Mouse (Mus musculus) thymus, adult 2 months (tissue): ENCODE measurements around the gene Rln1.

Experiments used
- CTCF ChIP-seq: fragments of 200-500 bp; IDR thresholded peaks from 2 replicates; pipeline ENCODE4 v1.5.1; 2012; ENCODE audit warnings: mild to moderate bottlenecking, control low read depth, low read length, moderate library complexity, borderline replicate concordance; ENCODE audit not compliant: control insufficient read depth, poor library complexity, insufficient read depth; ENCODE audit errors: extremely low read depth
- POLR2A ChIP-seq: fragments of 200-500 bp; IDR thresholded peaks from 2 replicates; pipeline ENCODE4 v1.6.1; 2012; ENCODE audit warnings: mild to moderate bottlenecking, low read length, control low read depth, moderate library complexity; ENCODE audit not compliant: control insufficient read depth, poor library complexity, insufficient read depth; ENCODE audit errors: extremely low read depth

DNA sequence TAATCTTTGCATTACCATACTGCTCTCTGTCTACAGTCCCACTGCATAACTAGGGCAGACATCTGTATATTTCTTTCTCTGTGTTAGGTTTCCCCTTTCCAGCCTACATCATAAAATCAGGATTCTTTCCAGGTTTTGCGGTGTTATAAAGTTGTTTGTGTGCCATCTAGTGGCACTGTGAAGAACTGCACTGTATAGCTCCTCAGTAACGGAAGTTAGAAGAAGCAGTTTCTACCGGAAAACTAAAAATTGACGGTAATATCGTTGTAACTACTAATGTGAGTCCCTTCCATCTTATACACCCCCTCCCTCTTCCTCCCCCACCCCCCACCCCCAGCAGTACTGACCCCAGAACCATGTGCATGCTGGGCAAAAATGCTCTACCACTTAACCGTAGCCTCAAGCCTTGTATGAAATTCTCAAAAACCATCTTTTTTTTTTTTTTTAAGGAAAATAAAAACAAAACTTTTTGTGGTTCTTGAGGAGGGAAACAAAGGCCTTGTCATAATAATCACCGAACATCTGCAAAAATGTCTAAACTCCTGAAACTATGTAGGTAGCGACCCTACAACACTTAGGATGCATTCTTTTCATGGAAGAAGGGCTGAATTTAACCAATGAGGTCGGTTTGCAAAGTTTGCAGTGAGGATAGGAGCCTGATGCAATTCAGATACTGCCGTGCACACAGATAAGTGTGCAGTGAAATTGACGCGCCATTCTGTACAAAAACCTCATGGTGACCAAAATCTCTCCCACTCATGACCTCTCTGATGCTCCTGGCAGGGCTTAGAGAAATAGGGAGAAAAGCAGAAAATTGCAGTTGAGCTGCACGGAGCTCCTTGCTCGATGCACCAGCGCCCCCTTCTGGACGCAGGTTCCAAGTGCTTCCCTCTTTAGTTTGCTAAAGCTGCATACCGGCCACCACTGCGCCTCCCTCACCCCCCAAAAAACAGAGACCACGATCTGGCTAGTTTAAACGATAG is 20.7 kb upstream of the Rln1 start:
- peak; percentile 95 for TF ChIP-seq CTCF
- no peak for TF ChIP-seq POLR2A
